Mouse (Mus musculus): ENCODE data around the gene Neil3.
A peak's percentile ranks its signal among the peaks of the same experiment; 100 is the strongest.
"Not testable (repeated sequence)": the region's sequence is repeated elsewhere in the genome, so short reads cannot be mapped to it uniquely, and the experiment has no call there.

Gene Neil3

DNA sequence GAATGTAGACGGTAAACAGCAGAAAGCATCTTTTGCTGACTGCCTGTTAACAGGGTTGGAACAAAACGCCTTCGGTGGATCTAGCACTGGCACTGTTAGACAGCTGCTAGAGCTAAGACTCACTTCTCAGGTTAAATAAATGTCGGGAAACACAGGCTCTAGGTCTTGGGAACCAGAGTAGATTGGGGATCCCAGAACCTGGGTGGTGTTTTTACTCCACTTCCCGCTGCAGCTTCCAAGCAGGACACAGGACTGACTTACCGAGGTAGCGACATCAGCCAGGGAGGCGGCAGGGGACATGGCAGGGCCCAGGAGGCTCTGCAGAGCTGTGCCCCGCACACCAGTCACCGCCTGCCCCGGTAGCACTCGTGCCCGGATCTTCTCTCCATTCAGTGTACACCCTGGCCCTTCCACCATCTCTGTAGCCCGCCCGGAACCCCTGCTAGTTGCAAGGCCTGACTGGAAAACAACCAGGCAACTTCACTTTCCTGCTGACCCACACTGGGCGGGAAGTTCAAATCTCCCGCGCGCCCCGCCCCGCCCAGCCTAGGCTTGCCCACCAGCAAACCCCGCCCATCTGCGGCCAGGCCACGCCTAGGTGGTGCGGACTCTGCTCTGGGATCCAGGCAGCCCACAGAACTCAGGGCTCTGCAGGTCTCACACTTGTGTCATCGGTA, at the start of gene Neil3:
Neil3 (minus strand) TSS at position 571 of the 677 bp plus-strand sequence.
- DNase-seq (ENCODE audit: low spot score): peak; percentile 8

DNA sequence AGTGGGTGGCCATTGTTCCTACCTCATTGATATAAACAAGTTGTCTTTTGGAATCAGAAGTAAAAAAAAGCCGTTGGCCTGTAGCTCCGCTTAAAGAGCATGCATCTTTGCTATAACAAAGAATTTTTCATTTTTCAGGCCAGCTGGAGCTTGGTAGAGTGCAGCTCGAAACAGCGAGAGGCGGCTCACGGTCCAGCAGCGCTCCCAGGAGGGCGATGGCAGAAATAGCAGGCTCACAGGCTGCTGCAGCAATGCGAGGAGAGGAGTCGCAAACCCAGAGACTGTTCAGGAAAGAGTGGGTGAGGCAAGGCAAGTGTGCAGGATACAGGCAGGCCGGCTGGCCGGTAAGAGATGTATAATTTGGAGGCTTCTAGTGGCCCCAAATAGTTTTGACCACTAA, 42.0 kb upstream of the Neil3 start:
- DNase-seq (ENCODE audit: low spot score): peak; percentile 36

DNA sequence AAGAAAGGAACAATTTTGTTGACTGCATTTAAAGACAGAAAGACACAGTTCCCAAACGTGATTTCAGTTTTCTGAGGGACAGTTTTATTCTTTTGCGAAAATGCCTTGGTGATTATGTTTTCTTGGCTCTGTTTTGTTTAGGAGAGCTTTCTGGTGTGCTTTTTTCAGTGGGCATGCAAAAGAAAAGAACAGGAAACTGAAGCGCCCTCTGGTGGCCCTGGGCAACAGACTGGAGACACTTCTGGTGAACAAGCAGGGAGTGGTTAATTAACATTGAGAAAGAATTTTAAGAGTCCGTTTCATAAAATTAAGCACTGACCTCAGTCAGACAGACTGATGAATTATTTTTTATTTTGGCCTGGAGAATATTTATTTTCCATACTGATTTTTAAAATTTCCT, 25.1 kb upstream of the Neil3 start:
- DNase-seq (ENCODE audit: low spot score): peak; percentile 67

DNA sequence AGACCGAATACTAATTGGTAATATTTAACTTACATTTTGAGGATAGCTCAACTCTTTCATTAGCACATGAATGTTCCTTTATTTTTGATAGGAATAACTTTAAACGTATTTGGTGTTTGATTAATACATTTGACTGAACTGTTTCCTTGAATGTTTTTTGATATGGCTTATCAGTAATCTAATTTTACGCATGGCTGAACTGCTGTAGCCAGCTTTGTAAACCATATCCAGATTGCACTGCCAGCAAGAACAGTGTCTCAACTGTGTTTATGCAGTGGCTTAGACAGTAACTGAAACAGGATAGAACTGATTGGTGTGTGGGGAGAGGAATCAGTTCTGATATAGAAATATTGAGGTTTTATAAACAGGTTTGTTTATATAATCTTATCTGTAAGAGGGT, 22.6 kb upstream of the Neil3 start:
- DNase-seq (ENCODE audit: low spot score): no peak

DNA sequence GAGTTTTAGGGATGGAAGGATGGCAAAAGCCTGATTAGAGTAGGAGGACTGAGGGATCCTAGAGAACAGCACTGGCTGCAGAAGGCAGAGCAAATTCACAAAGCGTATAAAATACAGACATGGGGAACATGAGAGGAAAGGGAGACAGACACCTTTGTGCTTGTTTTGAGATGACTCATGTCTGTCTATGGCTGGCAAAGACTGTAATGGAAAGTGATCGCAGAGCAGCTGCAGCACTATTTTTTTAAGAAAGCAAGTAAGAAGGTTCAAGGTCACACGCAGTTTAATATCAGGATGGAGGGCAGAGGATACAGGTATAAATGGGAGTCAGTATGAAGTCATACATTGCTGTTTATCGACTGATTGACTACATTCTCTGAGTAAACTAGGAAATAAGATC, 8.2 kb downstream of the Neil3 start:
- no peak for DNase-seq (ENCODE audit: low spot score)

DNA sequence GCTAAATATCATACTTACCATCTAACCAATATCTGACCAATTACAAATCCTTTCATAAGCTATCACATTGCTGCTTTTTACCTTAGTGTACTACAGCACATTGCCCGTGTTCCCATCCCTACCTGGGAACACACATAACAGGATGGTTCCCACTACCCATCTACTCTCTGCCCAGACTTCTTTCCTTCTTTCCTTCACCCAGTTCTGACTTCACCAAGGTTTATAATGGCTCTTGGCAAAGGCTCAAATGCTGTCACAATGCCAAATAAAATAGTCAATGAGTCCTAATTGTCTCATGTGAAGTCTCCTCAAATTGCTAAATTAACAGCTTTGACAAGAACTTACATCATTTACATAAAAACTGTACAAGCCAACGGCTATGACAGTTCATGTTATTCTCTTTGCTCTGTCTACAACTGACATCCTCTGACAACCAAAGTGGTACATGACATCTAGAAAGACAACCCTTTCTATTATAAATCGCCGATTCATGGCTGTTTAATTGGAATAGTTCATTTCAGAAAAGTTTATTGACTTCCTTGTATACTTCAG, 9.9 kb downstream of the Neil3 start:
- DNase-seq (ENCODE audit: low spot score): no peak

DNA sequence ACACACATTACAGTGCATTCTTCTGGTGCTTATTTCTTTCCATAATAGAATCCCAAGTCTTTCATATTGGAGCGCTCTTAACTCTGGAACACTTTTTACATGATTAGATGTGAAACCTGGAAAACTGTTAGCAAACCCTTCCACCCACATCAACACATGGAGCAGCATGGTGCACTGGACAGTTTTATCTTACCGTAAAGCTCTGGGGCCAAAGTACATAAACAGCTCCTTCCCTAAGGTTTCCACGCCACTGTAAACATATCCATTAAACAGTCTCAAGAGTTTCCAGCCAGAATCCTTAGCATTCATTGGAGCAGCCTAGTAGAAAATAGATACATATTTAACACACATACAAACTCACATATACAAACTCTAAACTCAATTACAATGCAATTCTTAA, 15.4 kb downstream of the Neil3 start:
- DNase-seq (ENCODE audit: low spot score): no peak

DNA sequence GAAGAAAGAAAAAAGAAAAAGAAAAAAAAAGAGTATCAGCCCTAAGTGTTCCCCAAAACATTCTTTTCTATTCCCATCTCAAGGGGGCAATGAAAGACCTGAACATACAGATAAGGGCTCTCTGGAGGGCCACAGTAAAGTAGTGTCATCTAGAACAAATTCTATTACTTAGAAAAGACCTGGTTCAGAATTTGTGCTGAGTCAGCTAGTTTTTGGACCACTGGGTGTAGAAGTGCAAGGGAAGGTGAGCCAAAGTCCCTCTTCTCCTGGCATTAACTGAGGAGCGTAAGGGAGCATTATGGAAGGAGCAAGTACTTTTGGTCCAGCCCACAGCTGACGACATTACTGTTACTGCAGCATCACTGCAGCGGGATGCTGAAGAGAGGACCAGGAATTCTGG, 19.7 kb downstream of the Neil3 start:
- DNase-seq (ENCODE audit: low spot score): no peak

DNA sequence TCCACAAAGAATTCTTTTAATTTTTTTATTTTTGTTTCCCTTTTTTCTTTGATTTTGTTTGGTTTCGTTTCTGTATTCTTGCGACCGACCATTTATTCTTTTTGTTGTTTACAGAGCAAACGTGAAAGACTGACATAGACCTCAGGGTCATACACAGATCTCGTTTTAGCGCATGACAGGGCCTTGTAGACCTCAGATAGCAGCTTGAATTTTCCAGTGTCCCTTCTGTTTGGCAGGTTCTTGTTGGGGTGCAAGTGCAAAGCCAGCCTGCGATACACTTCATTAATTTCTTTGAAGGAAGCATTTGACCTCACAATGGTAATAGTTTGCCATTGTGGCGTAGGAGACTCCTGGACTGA, 24.6 kb downstream of the Neil3 start:
- DNase-seq (ENCODE audit: low spot score): no peak

DNA sequence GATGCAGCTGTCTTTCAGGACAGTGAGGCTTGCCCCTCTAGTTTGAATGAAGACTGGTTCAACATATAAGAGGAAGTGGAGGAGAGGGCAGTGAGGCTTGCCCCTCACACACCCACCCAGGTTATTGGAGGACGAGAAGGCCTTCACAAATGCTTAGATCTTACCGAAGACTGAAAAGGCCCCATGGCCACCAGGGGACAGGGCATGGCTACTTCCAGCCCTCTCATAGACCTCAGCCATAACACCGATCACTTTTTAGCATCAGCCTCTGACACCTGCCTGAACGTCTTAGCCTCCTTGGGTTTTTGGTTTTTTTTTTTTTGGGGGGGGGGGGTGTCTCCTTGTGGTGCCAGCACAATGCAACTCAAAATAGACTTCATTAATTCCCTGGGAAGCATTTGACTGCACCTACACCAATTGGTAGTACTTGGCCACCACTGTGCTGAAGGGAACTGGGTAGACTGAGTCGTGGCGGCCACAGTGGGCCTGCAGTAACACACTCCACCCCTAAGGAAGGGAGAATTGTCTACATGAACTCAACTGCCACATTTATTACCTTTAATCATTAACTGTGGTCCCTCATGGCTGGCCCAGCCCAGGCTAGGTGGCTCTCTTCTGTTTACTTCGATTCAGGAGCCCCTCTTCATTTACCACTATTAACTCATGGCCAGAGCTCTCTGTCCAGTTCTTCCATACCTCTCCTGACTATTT, 25.1 kb downstream of the Neil3 start:
- DNase-seq (ENCODE audit: low spot score): no peak

DNA sequence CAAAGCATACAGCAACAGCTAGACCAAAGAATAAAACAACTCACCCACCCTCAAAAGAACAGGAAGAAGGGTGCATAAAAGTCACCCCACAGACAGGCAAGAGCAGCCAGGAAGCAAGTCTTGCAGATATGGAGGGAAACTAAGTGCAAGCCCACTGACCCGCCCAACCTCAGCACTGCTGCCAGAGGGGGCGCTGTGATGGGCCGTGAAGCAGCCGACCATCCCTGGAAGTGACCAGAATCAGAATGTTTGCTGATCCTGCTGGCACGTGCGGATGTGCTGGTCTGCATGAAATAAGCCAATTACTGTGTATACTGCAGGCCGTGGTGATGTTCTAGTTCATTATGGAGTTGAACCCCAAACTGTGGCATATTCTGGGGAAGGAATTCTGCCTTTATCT, 26.6 kb downstream of the Neil3 start:
- DNase-seq (ENCODE audit: low spot score): no peak

DNA sequence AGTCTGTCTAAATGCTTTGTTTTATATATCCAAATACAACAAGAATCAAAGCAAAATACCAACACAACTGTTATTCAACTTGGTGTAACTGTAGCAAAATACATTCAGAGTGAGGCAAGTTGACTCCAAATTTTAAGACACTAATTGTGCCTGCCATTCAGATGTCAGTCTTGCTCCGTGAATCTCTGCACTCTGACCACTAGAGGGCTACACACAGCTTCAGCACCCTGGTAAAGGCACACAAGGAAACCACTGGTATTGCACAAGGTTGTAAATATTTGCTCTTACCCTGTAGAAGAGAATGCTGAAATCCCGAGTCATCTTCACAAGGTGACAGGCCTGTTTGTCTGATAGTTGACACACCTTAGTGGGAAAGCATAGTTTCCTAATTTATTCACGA, 31.8 kb downstream of the Neil3 start:
- DNase-seq (ENCODE audit: low spot score): no peak

DNA sequence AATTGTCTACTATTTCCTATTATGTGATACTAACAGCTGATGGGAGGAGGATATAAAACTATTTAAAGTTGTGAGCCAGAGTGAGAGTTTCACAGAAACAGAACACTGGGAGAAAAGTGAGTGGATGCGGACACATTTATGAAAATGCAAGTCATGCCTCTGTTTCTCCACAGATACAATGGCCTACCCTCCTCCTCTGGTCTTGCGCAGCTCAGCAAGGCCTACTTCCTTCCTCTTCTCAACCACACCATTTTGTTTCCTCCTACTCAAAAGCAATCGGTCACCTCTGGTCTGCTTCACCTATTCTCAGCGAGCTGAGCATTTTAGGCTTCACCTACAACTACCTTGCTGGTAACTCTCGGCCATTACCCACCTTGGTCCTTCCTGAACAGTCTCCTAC, 34.0 kb downstream of the Neil3 start:
- DNase-seq (ENCODE audit: low spot score): no peak

DNA sequence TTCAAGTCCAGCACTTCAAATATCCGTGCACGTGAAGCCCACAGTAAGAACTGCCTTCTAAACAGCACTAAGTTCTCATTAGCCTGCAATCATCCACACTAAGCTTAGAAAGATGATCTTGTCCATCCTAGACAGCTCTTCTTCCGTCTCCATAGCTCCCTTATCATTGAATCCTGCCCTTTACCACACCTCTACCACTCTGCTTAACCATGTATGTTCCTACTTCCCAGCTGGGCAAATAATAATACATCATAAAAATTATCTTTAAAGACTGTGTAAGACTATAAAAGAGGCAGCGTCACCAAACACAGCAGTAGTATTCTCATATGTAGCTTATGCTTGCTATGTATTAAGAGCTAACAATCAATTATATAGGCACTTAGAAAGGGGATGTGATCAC, 35.2 kb downstream of the Neil3 start:
- DNase-seq (ENCODE audit: low spot score): no peak

DNA sequence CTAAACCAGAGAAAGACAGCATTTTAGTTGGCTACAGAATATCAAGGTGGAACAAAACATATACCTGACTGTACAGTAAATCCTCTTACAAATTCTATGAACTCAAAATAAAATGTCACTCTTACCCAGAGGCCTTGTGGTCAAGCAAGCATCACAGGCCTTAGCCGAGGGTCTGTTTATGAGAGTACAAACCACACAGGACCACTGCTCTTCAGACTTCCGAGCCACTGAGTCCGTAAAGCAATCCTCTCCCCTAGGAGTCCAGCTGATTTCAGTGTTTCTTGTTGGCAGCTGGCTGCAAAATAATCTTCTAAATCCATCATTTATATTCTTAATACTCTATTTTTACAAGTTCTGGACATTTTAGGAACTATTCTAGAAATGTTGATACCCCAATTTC, 38.0 kb downstream of the Neil3 start:
- DNase-seq (ENCODE audit: low spot score): no peak

DNA sequence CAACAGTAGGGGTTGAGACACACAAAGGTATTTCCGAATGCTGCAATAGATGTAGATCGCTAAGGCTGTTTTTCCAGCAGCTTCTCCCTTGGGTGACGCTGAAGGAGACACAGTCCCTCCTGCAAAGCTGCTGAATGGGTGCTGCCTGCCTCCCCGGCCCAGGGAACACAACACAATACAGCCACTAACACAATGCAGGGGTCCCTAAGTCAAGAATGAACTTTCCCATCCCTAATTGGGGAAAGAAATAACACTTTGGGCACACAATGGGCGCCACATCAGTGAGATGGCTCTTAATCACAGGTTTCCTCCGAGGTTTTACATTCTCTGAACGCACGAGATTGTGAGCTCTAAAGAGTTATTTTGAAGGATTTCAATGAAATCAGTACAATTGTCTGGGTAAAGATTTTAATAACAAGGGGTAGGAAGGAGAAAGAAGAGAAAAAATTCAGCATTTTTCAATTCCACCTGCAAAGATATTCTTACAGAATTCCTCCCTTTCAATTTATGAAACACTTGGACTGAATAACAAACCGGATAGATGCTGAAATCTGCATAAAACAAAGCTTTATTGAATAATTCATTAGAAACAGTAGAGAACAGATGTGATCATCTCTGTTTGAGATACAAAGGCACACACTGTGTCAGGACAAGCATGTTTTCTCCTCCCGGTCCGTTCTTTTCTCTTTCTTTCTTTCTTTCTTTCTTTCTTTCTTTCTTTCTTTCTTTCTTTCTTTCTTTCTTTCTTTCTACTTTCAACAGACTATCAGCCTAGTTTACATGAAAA, 38.6 kb downstream of the Neil3 start:
- DNase-seq (ENCODE audit: low spot score): no peak

DNA sequence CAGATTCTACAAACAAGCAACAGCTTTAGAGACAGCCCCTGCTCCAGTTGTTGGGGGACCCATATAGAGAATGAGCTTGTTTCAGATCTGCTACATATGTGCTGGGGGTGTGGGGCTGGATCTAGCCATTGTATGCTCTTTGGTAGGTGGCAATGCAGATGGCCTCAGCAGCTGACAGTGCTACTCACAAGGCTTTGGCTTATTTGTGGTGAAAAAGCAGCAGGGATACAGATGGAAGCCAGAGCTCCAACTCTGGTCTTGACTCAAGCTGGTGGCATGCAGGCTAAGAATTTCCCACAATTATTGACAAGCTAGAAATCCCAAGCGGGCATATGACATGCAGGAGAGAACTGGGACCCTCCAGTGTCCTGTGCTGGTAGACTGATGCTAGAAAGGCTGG, 40.8 kb downstream of the Neil3 start:
- DNase-seq (ENCODE audit: low spot score): peak; percentile 59

DNA sequence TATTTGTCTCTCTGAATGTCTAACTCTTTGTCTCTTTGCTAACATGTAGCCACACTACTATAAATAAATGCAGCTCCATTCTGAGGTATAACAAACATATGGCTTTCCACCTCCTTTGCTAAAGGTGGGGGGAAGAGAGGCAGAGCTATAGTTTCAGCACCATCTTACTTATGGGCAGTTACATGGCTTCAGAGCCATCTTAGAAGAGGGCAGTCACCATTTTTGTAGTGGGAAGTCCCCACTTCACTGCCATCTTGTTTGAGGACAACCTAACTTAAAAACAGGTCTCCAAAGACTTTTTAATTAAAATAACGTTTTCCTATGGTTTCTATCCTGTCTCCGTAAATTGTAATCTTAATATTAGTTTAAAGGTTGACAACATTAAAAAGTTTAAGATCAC, 47.1 kb downstream of the Neil3 start:
- no peak for DNase-seq (ENCODE audit: low spot score)

DNA sequence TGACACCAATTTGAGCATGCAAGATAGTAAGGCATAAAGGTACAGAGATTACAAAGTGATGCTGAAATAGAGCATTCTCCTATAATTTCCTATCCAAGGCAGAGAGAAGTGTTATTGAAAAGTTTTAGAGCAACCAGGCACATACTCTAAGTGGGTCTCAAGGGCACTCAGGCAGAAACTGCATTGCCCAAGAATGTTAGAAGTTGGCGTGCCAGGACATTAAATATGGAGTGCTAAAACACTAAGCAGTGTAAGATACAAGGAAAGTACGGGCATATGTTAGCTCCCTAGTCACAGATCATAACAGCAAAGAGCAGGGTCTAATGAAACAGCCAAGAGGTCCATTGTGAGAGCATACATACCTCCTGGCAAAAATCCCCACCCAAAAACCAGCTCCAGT, 65.3 kb downstream of the Neil3 start:
- no peak for DNase-seq (ENCODE audit: low spot score)

DNA sequence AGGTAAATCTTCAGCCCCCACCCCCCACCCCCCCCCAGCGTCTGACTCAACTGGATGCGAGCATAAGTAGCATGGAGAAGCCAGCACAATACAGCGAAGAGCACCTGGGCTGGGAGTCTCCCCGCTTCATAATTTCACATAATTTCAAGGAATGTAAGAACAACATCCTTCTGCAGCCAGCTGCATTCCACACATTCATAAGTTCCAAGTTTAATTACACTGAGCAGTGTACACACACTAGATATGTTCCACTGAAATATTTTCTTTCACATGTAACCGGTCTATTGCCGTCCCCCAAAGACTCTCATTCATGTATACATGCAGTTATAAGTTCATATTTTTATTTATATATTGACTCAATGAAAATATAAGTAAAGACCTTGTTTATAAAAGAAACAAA, 72.6 kb downstream of the Neil3 start:
- DNase-seq (ENCODE audit: low spot score): no peak

DNA sequence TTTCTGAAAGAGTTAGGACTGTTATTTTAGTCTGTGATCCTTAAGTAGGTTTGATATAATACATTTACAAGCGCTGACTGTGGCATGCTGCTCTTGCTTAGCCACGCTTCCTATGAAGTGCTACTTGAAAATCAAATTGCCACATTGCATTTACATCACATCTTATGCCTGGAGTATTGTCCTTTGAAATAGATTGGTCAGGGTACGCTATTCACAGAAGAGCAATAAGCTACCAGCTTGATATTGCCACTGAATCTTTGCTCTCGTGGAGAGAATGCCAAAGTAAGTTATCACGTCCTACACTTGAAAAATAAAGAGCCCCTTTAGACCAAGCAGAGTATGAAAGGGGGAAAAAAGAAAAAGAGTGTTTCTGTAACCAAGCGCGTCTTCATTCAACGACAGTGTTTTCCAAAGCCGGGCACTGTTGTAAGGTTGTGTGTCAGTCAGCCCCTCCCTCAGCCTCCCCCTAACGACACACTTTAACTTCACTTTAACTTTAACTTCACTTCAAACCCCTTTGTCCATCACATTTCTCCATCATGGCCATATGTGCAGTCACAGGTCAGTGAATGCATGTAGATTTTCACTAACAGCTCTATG, 76.3 kb downstream of the Neil3 start:
- no peak for DNase-seq (ENCODE audit: low spot score)

DNA sequence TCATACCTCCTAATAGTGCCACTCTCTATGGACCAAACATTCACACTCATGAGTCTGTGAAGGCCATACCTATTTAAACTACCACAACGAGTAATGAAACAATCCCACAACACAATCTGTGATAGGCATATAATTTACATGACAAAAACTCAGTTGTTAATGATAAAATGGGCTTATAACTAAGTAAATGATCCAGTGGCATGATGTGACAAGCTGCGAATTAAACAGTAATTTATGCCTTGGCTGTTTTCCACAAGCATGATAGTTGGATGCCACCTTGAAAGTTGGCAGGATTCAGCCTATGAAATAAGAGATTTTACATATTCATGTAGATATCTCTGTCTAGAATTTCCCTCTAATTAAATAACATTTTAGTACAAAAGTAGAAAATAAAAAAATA, 99.3 kb downstream of the Neil3 start:
- DNase-seq (ENCODE audit: low spot score): no peak

DNA sequence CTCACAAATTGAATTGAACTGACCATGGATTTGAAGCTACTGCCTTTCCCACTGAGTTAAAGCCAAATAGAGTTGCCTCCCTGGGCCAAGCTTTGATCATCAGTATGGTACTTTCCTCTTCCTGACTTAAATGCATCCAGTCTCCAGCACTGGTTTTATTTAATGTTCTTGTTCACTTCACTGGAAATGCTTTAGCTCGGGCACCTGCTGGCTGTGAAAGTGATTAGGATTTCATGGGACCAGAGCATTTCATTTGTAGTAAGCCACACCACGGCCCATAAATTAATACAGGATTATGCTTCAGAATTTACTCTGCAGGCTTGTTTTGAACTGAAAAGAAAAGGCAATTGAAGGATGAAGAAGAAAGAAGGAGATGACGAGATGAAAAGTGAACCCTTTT, 100.8 kb downstream of the Neil3 start:
- not testable (repeated sequence) for DNase-seq (ENCODE audit: low spot score)
